Mouse (Mus musculus) neural tube, embryonic 13.5 days (tissue): ENCODE data around the gene Ddr1. TPM values are rescaled to one million over a fixed set of nuclear protein-coding genes. Genes with fewer than 3 reads are reported as not detected.
A peak's percentile ranks its signal among the peaks of the same experiment; 100 is the strongest.
"Not testable (repeated sequence)": the region's sequence is repeated elsewhere in the genome, so short reads cannot be mapped to it uniquely, and the experiment has no call there.

Source experiments
- ATAC-seq: fragments of 200-750 bp; cut with Nextera tagmentation; 2 replicates; pipeline ENCODE4 v1.8.0; 2017; ENCODE audit warnings: low read depth, mild to moderate bottlenecking, moderate TSS enrichment, moderate library complexity
- H3K27ac ChIP-seq: fragments of 300-500 bp; sonication (generic); replicated peaks from 2 replicates; pipeline ENCODE4 v1.5.1; 2015; ENCODE audit warnings: moderate library complexity, mild to moderate bottlenecking, inconsistent platforms
- H3K27me3 ChIP-seq: fragments of 300-500 bp; sonication (generic); 2 replicates; pipeline ENCODE4 v1.6.1; 2015; ENCODE audit warnings: mild to moderate bottlenecking, inconsistent platforms
- H3K36me3 ChIP-seq: fragments of 300-500 bp; sonication (generic); 2 replicates; pipeline ENCODE4 v1.6.1; 2015; ENCODE audit warnings: mild to moderate bottlenecking, inconsistent platforms
- H3K4me1 ChIP-seq: fragments of 300-500 bp; sonication (generic); replicated peaks from 2 replicates; pipeline ENCODE4 v1.6.1; 2015; ENCODE audit warnings: inconsistent platforms
- H3K4me2 ChIP-seq: fragments of 300-500 bp; sonication (generic); 2 replicates; pipeline ENCODE4 v1.6.1; 2015; ENCODE audit warnings: inconsistent platforms, mild to moderate bottlenecking, moderate library complexity
- H3K4me3 ChIP-seq: fragments of 300-500 bp; sonication (generic); 2 replicates; pipeline ENCODE4 v1.5.1; 2015; ENCODE audit warnings: mild to moderate bottlenecking, inconsistent platforms
- H3K9ac ChIP-seq: fragments of 300-500 bp; sonication (generic); 2 replicates; pipeline ENCODE4 v1.6.1; 2015; ENCODE audit warnings: moderate library complexity, mild to moderate bottlenecking, inconsistent platforms
- H3K9me3 ChIP-seq: fragments of 300-500 bp; sonication (generic); 2 replicates; pipeline ENCODE4 v1.6.1; 2016; ENCODE audit warnings: inconsistent platforms
- WGBS: fragments of 180-500 bp; shearing (Covaris S2); methylation state at CpG from one replicate; pipeline ENCODE4 v1.1.7; 2015; 5-methylcytosine and 5-hydroxymethylcytosine counted together
- polyA plus RNA-seq: library from polyadenylated mRNA; unstranded; fragments of >200 nt; fragmentation: Nextera tagmentation; extraction: Ambion mirVana; gene quantifications from 2 replicates; pipeline ENCODE4 v1.2.1, GENCODE M21; 2015

The Ddr1 gene
- polyA plus RNA-seq, 1 experiment from 2014 or later = 119 TPM

- H3K4me3 ChIP-seq = no peak overlapping the region
These were observed 30.1 kb upstream of the Ddr1 start for GRCm38 (mm10) chr17:35734478-35734877.

GRCm38 (mm10) chr17:35733398-35733797, 29.0 kb upstream of the Ddr1 start:
- 96% methylated on average over 2 of the region's 2 CpGs for WGBS
- Histone ChIP-seq H3K27me3 (no peaks in the 10 kb centered on the region), H3K4me1 (peaks cover 16% of the 10 kb centered on the region), H3K4me3 (no peak overlapping the region), H3K36me3 (no peaks in the 10 kb centered on the region), H3K27ac (no peak overlapping the region), H3K4me2 (no peak overlapping the region), H3K9ac (no peak overlapping the region), H3K9me3 (no peaks in the 10 kb centered on the region)
- no peak for ATAC-seq

More at GRCm38 (mm10) chr17:35734478-35734877, 30.1 kb upstream of the Ddr1 start:
- no peak for ATAC-seq
- no peak overlapping the region for H3K27ac ChIP-seq
- peaks cover 16% of the 10 kb centered on the region for H3K4me1 ChIP-seq
- no peaks in the 10 kb centered on the region for H3K36me3 ChIP-seq
- H3K9ac ChIP-seq = no peak overlapping the region
- 0 out of 2 replicates have a peak, but pooled peaks cover 4% of the 10 kb centered on the region for H3K27me3 ChIP-seq
- WGBS = 80% methylated on average over 2 of the region's 2 CpGs
- H3K9me3 ChIP-seq = no peaks in the 10 kb centered on the region
- no peak overlapping the region for H3K4me2 ChIP-seq

GRCm38 (mm10) chr17:35731431-35732145, 27.2 kb upstream of the Ddr1 start:
- H3K9me3 ChIP-seq = no peaks in the 10 kb centered on the region
- H3K27me3 ChIP-seq = no peaks in the 10 kb centered on the region; the same call in 1 of the 2 replicates
- H3K9ac ChIP-seq = no peak overlapping the region
- H3K36me3 ChIP-seq = no peaks in the 10 kb centered on the region
- H3K4me2 ChIP-seq = no peak overlapping the region
- ATAC-seq = no peak
- no peak overlapping the region for H3K27ac ChIP-seq
- 68% methylated on average over 10 of the region's 10 CpGs for WGBS
- peaks cover 7% of the 10 kb centered on the region for H3K4me1 ChIP-seq
- no peak overlapping the region for H3K4me3 ChIP-seq

GRCm38 (mm10) chr17:35730112-35730511, 25.7 kb upstream of the Ddr1 start:
- H3K27me3 ChIP-seq, H3K9ac ChIP-seq, H3K4me3 ChIP-seq, H3K4me2 ChIP-seq, H3K9me3 ChIP-seq, H3K4me1 ChIP-seq, ATAC-seq, H3K36me3 ChIP-seq, H3K27ac ChIP-seq: not testable (repeated sequence)
- WGBS = 75% methylated on average over 3 of the region's 3 CpGs

GRCm38 (mm10) chr17:35728821-35729220, 24.4 kb upstream of the Ddr1 start:
- Histone ChIP-seq H3K27me3 (peaks cover 3% of the 10 kb centered on the region; the same call in 1 of the 2 replicates), H3K36me3 (no peaks in the 10 kb centered on the region), H3K4me3 (no peak overlapping the region), H3K4me1 (peaks cover 7% of the 10 kb centered on the region; the same call in 1 of the 2 replicates), H3K9me3 (no peaks in the 10 kb centered on the region), H3K4me2 (no peak overlapping the region), H3K9ac (no peak overlapping the region), H3K27ac (no peak overlapping the region)
- ATAC-seq = no peak
- 71% methylated on average over 4 of the region's 4 CpGs for WGBS

- Histone ChIP-seq H3K4me3 (no peak overlapping the region), H3K4me2 (no peak overlapping the region), H3K9ac (no peak overlapping the region), H3K27ac (no peak overlapping the region), H3K4me1 (peaks cover 7% of the 10 kb centered on the region; the same call in 1 of the 2 replicates), H3K27me3 (peaks cover 3% of the 10 kb centered on the region; the same call in 1 of the 2 replicates), H3K36me3 (no peaks in the 10 kb centered on the region), H3K9me3 (no peaks in the 10 kb centered on the region)
- no peak for ATAC-seq
- 30% methylated on average over 10 of the region's 10 CpGs for WGBS
These were observed 23.2 kb upstream of the Ddr1 start for GRCm38 (mm10) chr17:35727471-35728205.

GRCm38 (mm10) chr17:35727028-35727427, 22.6 kb upstream of the Ddr1 start:
- peaks cover 3% of the 10 kb centered on the region; the same call in 1 of the 2 replicates for H3K27me3 ChIP-seq
- no peak overlapping the region for H3K4me2 ChIP-seq
- H3K36me3 ChIP-seq = no peaks in the 10 kb centered on the region
- no peak overlapping the region for H3K27ac ChIP-seq
- 33% methylated on average over 7 of the region's 7 CpGs for WGBS
- peaks cover 7% of the 10 kb centered on the region; the same call in 1 of the 2 replicates for H3K4me1 ChIP-seq
- no peak for ATAC-seq
- H3K9ac ChIP-seq = 0 out of 2 replicates have a peak overlapping the region, but pooled peaks have one; percentile 26
- no peaks in the 10 kb centered on the region for H3K9me3 ChIP-seq
- no peak overlapping the region for H3K4me3 ChIP-seq

GRCm38 (mm10) chr17:35725286-35726232, 21.1 kb upstream of the Ddr1 start:
- no peak overlapping the region for H3K9ac ChIP-seq
- H3K4me2 ChIP-seq = no peak overlapping the region
- WGBS = 32% methylated on average over 21 of the region's 21 CpGs

GRCm38 (mm10) chr17:35721676-35722075, 17.3 kb upstream of the Ddr1 start:
- H3K4me1 ChIP-seq = peaks cover 17% of the 10 kb centered on the region
- H3K27ac ChIP-seq = no peak overlapping the region
- H3K9ac ChIP-seq = no peak overlapping the region
- ATAC-seq = no peak
- peaks cover 3% of the 10 kb centered on the region; the same call in 1 of the 2 replicates for H3K27me3 ChIP-seq
- H3K36me3 ChIP-seq = no peaks in the 10 kb centered on the region
- H3K4me2 ChIP-seq = no peak overlapping the region
- no peak overlapping the region for H3K4me3 ChIP-seq
- no peaks in the 10 kb centered on the region for H3K9me3 ChIP-seq
- WGBS = 70% methylated on average over 8 of the region's 8 CpGs

More at GRCm38 (mm10) chr17:35725286-35726232, 21.1 kb upstream of the Ddr1 start:
- Histone ChIP-seq H3K36me3 (no peaks in the 10 kb centered on the region), H3K27me3 (peaks cover 3% of the 10 kb centered on the region; the same call in 1 of the 2 replicates), H3K4me1 (peaks cover 11% of the 10 kb centered on the region), H3K4me3 (no peak overlapping the region), H3K27ac (no peak overlapping the region), H3K9me3 (no peaks in the 10 kb centered on the region)
- peak; percentile 82 for ATAC-seq

- no peak overlapping the region for H3K9ac ChIP-seq
- ATAC-seq = peak; percentile 55; the same call in 1 of the 2 replicates
- no peaks in the 10 kb centered on the region for H3K9me3 ChIP-seq
- no peaks in the 10 kb centered on the region for H3K36me3 ChIP-seq
- H3K4me1 ChIP-seq = peaks cover 12% of the 10 kb centered on the region; the same call in 1 of the 2 replicates
- peak overlapping the region; percentile 46; the same call in 1 of the 2 replicates for H3K27ac ChIP-seq
- H3K4me3 ChIP-seq = no peak overlapping the region
- H3K27me3 ChIP-seq = peaks cover 3% of the 10 kb centered on the region; the same call in 1 of the 2 replicates
- 13% methylated on average over 11 of the region's 11 CpGs for WGBS
- H3K4me2 ChIP-seq = peak overlapping the region; percentile 9; the same call in 1 of the 2 replicates
These were observed 15.9 kb upstream of the Ddr1 start for GRCm38 (mm10) chr17:35720340-35720727.

GRCm38 (mm10) chr17:35719616-35720339, 15.4 kb upstream of the Ddr1 start:
- peaks cover under 1% of the 10 kb centered on the region; the same call in 1 of the 2 replicates for H3K27me3 ChIP-seq
- no peak overlapping the region for H3K9ac ChIP-seq
- no peaks in the 10 kb centered on the region for H3K9me3 ChIP-seq
- no peak for ATAC-seq
- no peak overlapping the region for H3K4me3 ChIP-seq
- H3K4me1 ChIP-seq = peaks cover 10% of the 10 kb centered on the region; the same call in 1 of the 2 replicates
- WGBS = 63% methylated on average over 9 of the region's 9 CpGs
- no peak overlapping the region for H3K4me2 ChIP-seq
- no peaks in the 10 kb centered on the region for H3K36me3 ChIP-seq
- H3K27ac ChIP-seq = no peak overlapping the region
